Mouse (Mus musculus): Measurements from ENCODE around the gene Gm3095. TPM values are rescaled to one million over a fixed set of nuclear protein-coding genes. Genes with fewer than 3 reads are reported as not detected.
"Not testable (repeated sequence)": the region's sequence is repeated elsewhere in the genome, so short reads cannot be mapped to it uniquely, and the experiment has no call there.

The Gm3095 gene
- not detected in 2 replicates for polyA plus RNA-seq (2015; fragmentation: Nextera tagmentation; extraction: Ambion mirVana)

DNA sequence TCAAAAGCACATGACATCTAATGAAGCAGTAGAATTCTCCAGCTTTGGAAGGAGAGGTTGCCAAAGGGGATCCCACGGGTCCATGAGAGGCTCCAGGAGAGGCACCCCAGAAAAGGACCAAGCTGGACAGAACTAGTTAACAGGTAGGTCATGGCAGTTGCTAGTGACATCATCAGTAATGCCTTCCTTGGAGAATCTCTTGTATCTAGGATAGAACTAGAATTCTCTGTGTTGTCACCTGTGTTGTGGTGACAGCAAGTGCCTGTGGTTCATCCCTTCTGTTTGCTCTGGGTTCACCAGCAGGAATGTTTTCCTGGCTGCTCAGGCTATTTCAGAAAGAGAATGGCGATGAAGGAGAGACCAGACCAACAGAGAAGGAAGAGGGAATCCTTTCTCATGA is at the start of gene Gm3095:
Gene Gm3095 (plus strand): TSS at position 301 of the 400 bp plus-strand sequence.
- not testable (repeated sequence) for DNase-seq (ENCODE audit: low spot score)

- not testable (repeated sequence) for DNase-seq (ENCODE audit: low spot score)
Measured at GRCm38 (mm10) chr14:3931456-3931855, 31.9 kb upstream of the Gm3095 start, which contains the start of gene Gm3029. Gene Gm3029 (plus strand): TSS chr14:3931756.

DNA sequence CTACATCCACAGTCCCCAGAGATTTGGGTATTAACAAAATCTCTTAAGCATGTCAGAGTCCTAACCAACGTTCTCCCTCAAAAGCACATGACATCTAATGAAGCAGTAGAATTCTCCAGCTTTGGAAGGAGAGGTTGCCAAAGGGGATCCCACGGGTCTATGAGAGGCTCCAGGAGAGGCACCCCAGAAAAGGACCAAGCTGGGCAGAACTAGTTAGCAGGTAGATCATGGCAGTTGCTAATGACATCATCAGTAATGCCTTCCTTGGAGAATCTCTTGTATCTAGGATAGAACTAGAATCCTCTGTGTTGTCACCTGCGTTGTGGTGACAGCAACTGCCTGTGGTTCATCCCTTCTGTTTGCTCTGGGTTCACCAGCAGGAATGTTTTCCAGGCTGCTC is 34.7 kb downstream of the Gm3095 start, which contains the start of gene Gm3099:
Gene Gm3099 (plus strand): TSS at position 301 of the 400 bp plus-strand sequence.
- not testable (repeated sequence) for DNase-seq (ENCODE audit: low spot score)

Other genes starting within 250 kb of the Gm3095 start
- gene Gm3002, start 153.5 kb upstream of the Gm3095 start, polyA plus RNA-seq (2015; fragmentation: Nextera tagmentation; extraction: Ambion mirVana) = not detected in 2 replicates
- not detected in 2 replicates for gene Gm3033, start 117.3 kb upstream of the Gm3095 start, polyA plus RNA-seq (2015; fragmentation: Nextera tagmentation; extraction: Ambion mirVana)
- gene Gm2916, start 79.4 kb upstream of the Gm3095 start, polyA plus RNA-seq (2015; fragmentation: Nextera tagmentation; extraction: Ambion mirVana) = 0.09 TPM in 1 of 2 replicates, not detected in the other
- not detected in 2 replicates for gene Gm3029, start 31.8 kb upstream of the Gm3095 start, polyA plus RNA-seq (2015; fragmentation: Nextera tagmentation; extraction: Ambion mirVana)
- gene Gm3099, start 34.8 kb downstream of the Gm3095 start, polyA plus RNA-seq (2015; fragmentation: Nextera tagmentation; extraction: Ambion mirVana) = not detected in 2 replicates
- gene Gm5796, start 60.4 kb downstream of the Gm3095 start, polyA plus RNA-seq (2015; fragmentation: Nextera tagmentation; extraction: Ambion mirVana) = 0.10 TPM in 1 of 2 replicates, not detected in the other
- gene Gm3115, start 120.6 kb downstream of the Gm3095 start, polyA plus RNA-seq (2015; fragmentation: Nextera tagmentation; extraction: Ambion mirVana) = 0.14 TPM in 1 of 2 replicates, not detected in the other
- gene Gm8108, start 147.0 kb downstream of the Gm3095 start, polyA plus RNA-seq (2015; fragmentation: Nextera tagmentation; extraction: Ambion mirVana) = 0.30 and 0.53 TPM in 2 replicates
- not detected in 2 replicates for gene Gm3127, start 201.5 kb downstream of the Gm3095 start, polyA plus RNA-seq (2015; fragmentation: Nextera tagmentation; extraction: Ambion mirVana)
- 0.22 TPM in 1 of 2 replicates, not detected in the other for gene Gm2974, start 219.0 kb downstream of the Gm3095 start, polyA plus RNA-seq (2015; fragmentation: Nextera tagmentation; extraction: Ambion mirVana)